Mouse (Mus musculus): ENCODE measurements at regions not wholly inside any gene's neighbourhood (a gene's known extent, or its start where the extent isn't known, plus 50 kb on each side); places are given as distances from the start of the nearest gene placed in this dataset.

- TF ChIP-seq CTCF (IDR thresholded peaks at IDR 0.05; ENCODE audit: borderline replicate concordance, extremely low read depth, insufficient read depth, insufficient read length) = no peak
- no peak for TF ChIP-seq POLR2A (IDR thresholded peaks at IDR 0.05; ENCODE audit: borderline replicate concordance, extremely low read depth, insufficient read depth, insufficient read length, poor library complexity, severe bottlenecking)
- DNase-seq (ENCODE audit: low read depth) = peak; percentile 72
Measured at GRCm38 (mm10) chr1:27169278-27169677, 482.0 kb upstream of the 4931408C20Rik start.

All from brain, embryonic 14.5 days (tissue).